Mouse (Mus musculus): ENCODE measurements at regions not wholly inside any gene's neighbourhood (a gene's known extent, or its start where the extent isn't known, plus 50 kb on each side); places are given as distances from the start of the nearest gene placed in this dataset.

DNA sequence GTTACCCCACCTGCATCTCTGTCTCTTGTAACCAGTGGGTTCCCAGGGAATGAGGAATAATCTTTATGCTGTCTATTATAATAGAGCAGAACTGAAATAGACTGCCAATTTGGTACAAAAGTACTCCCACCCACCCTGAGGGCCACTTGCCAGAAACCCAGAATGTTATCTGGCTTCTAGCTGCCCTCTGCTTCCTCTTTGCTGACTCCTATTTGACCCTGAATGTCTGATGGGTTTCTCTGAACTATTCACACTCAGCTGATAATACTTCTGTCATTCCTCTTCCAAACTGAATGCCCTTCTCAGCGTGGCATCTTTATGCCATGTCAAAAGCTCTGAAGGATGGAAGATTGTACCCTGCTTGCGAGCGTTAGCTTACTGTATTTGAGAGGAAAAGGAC, 64.2 kb upstream of the Arsj start:
- no peak overlapping the region for H3K9ac ChIP-seq (replicated peaks)
- H3K27ac ChIP-seq = no peak overlapping the region
- H3K4me1 ChIP-seq (replicated peaks) = no peaks in the 10 kb centered on the region
- no peaks in the 10 kb centered on the region for H3K27me3 ChIP-seq
- H3K4me2 ChIP-seq (replicated peaks) = no peak overlapping the region
- H3K9me3 ChIP-seq = no peaks in the 10 kb centered on the region
- 74% methylated on average over 3 of the region's 3 CpGs for WGBS
- H3K4me3 ChIP-seq (replicated peaks) = no peak overlapping the region
- ATAC-seq = no peak
- H3K36me3 ChIP-seq = no peaks in the 10 kb centered on the region

DNA sequence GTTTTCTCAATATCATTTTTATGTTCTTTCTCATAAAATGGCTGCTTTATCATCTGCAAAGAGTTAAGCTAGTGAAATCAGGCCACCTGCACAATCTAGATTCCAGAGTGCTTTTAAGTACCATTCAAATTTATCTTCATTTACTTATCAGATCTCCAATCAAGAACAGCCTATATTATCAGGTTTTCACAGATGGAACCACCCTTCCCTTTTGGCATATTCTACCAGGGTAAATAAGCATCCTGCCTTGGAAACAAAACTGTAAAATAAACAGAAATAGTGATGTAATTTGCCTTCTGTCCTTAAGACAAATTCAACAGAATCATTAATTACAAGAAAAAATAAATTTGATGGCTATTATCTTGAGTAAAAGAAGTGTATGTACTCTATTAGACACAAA, 55.2 kb upstream of the Arsj start:
- no peak overlapping the region for H3K4me2 ChIP-seq (replicated peaks)
- H3K27me3 ChIP-seq = no peaks in the 10 kb centered on the region
- no peaks in the 10 kb centered on the region for H3K9me3 ChIP-seq
- H3K4me3 ChIP-seq (replicated peaks) = no peak overlapping the region
- no peaks in the 10 kb centered on the region for H3K36me3 ChIP-seq
- H3K27ac ChIP-seq = no peak overlapping the region
- ATAC-seq = no peak
- no peaks in the 10 kb centered on the region for H3K4me1 ChIP-seq (replicated peaks)
- H3K9ac ChIP-seq (replicated peaks) = no peak overlapping the region

All from midbrain, embryonic 13.5 days (tissue).